Comparison of ENCODE assay signal across 9 mouse cellular contexts in the genomic region with DNA sequence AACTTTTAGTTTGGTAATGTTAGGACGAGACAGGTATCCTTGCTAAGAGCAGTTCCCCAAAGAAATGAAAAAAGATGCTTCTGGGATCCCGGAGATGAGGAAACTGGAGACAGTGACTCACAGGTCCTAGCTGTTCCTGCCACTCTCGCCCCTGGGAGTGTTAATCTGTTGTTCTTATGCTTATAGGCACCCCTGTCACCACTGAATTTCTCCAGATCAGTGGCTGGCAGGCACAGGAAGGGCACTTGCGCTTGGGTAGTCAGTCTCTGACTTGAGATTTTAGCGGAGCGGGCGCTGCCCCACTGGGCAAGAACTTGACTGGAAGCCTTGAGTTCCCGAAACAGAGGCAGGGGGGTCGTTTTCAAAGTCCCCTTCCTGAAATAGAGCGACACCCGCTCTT. TPM values are rescaled to one million over a fixed set of nuclear protein-coding genes. Genes with fewer than 3 reads are reported as not detected.
A peak's percentile ranks its signal among the peaks of the same experiment; 100 is the strongest.
DNase-seq lines count a peak whose midpoint lies in the region; ATAC-seq lines count a peak whose summit lies in the region.
"Had no signal": no experiment of that assay in that cellular context is flagged by ENCODE, and none has a peak within 500 bp of the region (broad histone marks: within the 10 kb centered on the region; RNA-seq: fewer than 3 reads in every experiment).

No protein-coding gene starts in this region.

- WGBS in kidney, embryonic 14.5 days: 19% methylated on average over 11 of the region's 11 CpGs
- 10% methylated on average over 11 of the region's 11 CpGs for WGBS in hindbrain, embryonic 15.5 days
- 13% methylated on average over 11 of the region's 11 CpGs for WGBS in neural tube, embryonic 13.5 days

- peak overlapping the region; percentile 58; the same call in 1 of the 2 replicates for H3K4me3 ChIP-seq in kidney, embryonic 14.5 days (ENCODE audit: low read length)
- peak overlapping the region; percentile 76 for H3K4me3 ChIP-seq in hindbrain, embryonic 15.5 days
- peak overlapping the region; percentile 61 for H3K4me3 ChIP-seq in neural tube, embryonic 13.5 days

- no peak for ATAC-seq in kidney, embryonic 14.5 days (ENCODE audit: low FRiP score, low TSS enrichment)
- ATAC-seq in hindbrain, embryonic 15.5 days (ENCODE audit: low FRiP score, low read depth): no peak
- ATAC-seq in neural tube, embryonic 13.5 days (ENCODE audit: low read depth): no peak

- H3K4me2 ChIP-seq in kidney, embryonic 14.5 days (replicated peaks; ENCODE audit: low read depth, low read length): peak overlapping the region; percentile 97; the same call in 1 of the 2 replicates
- peak overlapping the region; percentile 71 for H3K4me2 ChIP-seq in hindbrain, embryonic 15.5 days
- H3K4me2 ChIP-seq in neural tube, embryonic 13.5 days: peak overlapping the region; percentile 69

- H3K4me1 ChIP-seq in kidney, embryonic 14.5 days (ENCODE audit: control insufficient read depth, insufficient read depth, low read length): peaks cover 6% of the 10 kb centered on the region; the same call in 1 of the 2 replicates
- peaks cover 18% of the 10 kb centered on the region for H3K4me1 ChIP-seq in hindbrain, embryonic 15.5 days (replicated peaks)
- peaks cover 15% of the 10 kb centered on the region for H3K4me1 ChIP-seq in neural tube, embryonic 13.5 days (replicated peaks)

- no peaks in the 10 kb centered on the region for H3K36me3 ChIP-seq in kidney, embryonic 14.5 days (ENCODE audit: control insufficient read depth, insufficient read depth, low read length)
- H3K36me3 ChIP-seq in hindbrain, embryonic 15.5 days: no peaks in the 10 kb centered on the region
- H3K36me3 ChIP-seq in neural tube, embryonic 13.5 days: no peaks in the 10 kb centered on the region
- H3K36me3 ChIP-seq: G1E had no signal

- no peak for DNase-seq in kidney, adult 8-10 months
- peak; percentile 50 to 65 for DNase-seq in cerebellum, postnatal 14 days
- DNase-seq in ovary, postnatal 14 days (ENCODE audit: low spot score): no peak
- DNase-seq in gastrocnemius, postnatal 25 days: no peak
- DNase-seq in layer of hippocampus, postnatal 14 days (ENCODE audit: low spot score in 2 of 2): no peak

- H3K27me3 ChIP-seq in kidney, embryonic 14.5 days (ENCODE audit: control insufficient read depth, insufficient read depth, low read length): peaks cover 17% of the 10 kb centered on the region
- H3K27me3 ChIP-seq in hindbrain, embryonic 15.5 days: no peaks in the 10 kb centered on the region
- peaks cover 42% of the 10 kb centered on the region for H3K27me3 ChIP-seq in neural tube, embryonic 13.5 days

- H3K9me3 ChIP-seq in kidney, embryonic 14.5 days (ENCODE audit: control insufficient read depth, low read length): no peaks in the 10 kb centered on the region
- H3K9me3 ChIP-seq in hindbrain, embryonic 15.5 days: no peaks in the 10 kb centered on the region
- no peaks in the 10 kb centered on the region for H3K9me3 ChIP-seq in neural tube, embryonic 13.5 days

- H3K27ac ChIP-seq in kidney, embryonic 14.5 days (ENCODE audit: low read depth, low read length): no peak overlapping the region
- H3K27ac ChIP-seq in hindbrain, embryonic 15.5 days (replicated peaks): no peak overlapping the region
- H3K27ac ChIP-seq in neural tube, embryonic 13.5 days (replicated peaks): no peak overlapping the region

- no peak overlapping the region for H3K9ac ChIP-seq in kidney, embryonic 14.5 days (ENCODE audit: low read depth, low read length)
- peak overlapping the region; percentile 44 for H3K9ac ChIP-seq in hindbrain, embryonic 15.5 days
- H3K9ac ChIP-seq in neural tube, embryonic 13.5 days: peak overlapping the region; percentile 70

RNA-seq across cellular contexts. Expression of gene Hcn1, which starts 1.3 kb away (rescaled TPM):
- 0.01 TPM in 1 of 2 replicates, not detected in the other for polyA plus RNA-seq in kidney, embryonic 14.5 days (2014; fragmentation: Nextera tagmentation; extraction: Ambion mirVana)
- 1.3 and 1.4 TPM in 2 replicates for polyA plus RNA-seq in hindbrain, embryonic 15.5 days (2015; fragmentation: Nextera tagmentation; extraction: Ambion mirVana)
- polyA plus RNA-seq in neural tube, embryonic 13.5 days (2015; fragmentation: Nextera tagmentation; extraction: Ambion mirVana): 0.48 and 0.54 TPM in 2 replicates
- total RNA-seq in gastrocnemius, postnatal 25 days (2021): under 1 TPM; 0.05 to 0.16 TPM
- 10 to 100 TPM; 31.2 to 37.7 TPM for total RNA-seq in layer of hippocampus, postnatal 14 days (2021)
- polyA plus RNA-seq: G1E had no signal

Comparison
In these comparisons a context has a peak if more than half of its experiments do, and no peak if none do; other contexts are left out.
1. DNase-seq: peak in cerebellum, postnatal 14 days (2 of 2); none in kidney, adult 8-10 months (0 of 2), ovary, postnatal 14 days (single experiment), gastrocnemius, postnatal 25 days (single experiment) and layer of hippocampus, postnatal 14 days (0 of 2).
2. Peak in every context shown above with its lines, with median percentiles within 50 percentile points of each other: H3K4me2 ChIP-seq and H3K4me3 ChIP-seq.